Mouse (Mus musculus) midbrain, embryonic 12.5 days (tissue): ENCODE results near the gene Clrn3. TPM values are rescaled to one million over a fixed set of nuclear protein-coding genes. Genes with fewer than 3 reads are reported as not detected.

ENCODE experiments used
- microRNA counts: library from miRNA; unstranded; fragments of <30 nt; microRNA quantifications from one replicate; lab custom pipeline; 2017
- microRNA-seq: library from miRNA; unstranded; fragments of <30 nt; microRNA quantifications from one replicate; pipeline ENCODE4, GENCODE M21; 2017
- polyA plus RNA-seq: library from polyadenylated mRNA; unstranded; fragments of >200 nt; fragmentation: Nextera tagmentation; extraction: Ambion mirVana; gene quantifications from 2 replicates; pipeline ENCODE4 v1.2.1, GENCODE M21; 2016

Clrn3 gene
- polyA plus RNA-seq, 1 experiment from 2014 or later, result not detected

MicroRNAs within 50 kb of the gene (microRNA counts, 519-probe panel; counts per million panel counts)
- not detected for microRNA mmu-miR-1962 (lab: Ali Mortazavi, UCI)

Small RNA genes lying within 50 kb of the gene (microRNA-seq; reads per million reads assigned to microRNA genes)
- not detected for gene Mir1962

Other genes with a start within 250 kb of the Clrn3 start
- 0.10 and 0.13 TPM in 2 replicates for gene Foxi2, start 118.3 kb downstream of the Clrn3 start, polyA plus RNA-seq
- gene Ptpre, start 8.8 kb upstream of the Clrn3 start, polyA plus RNA-seq, result 1.4 and 1.6 TPM in 2 replicates
- gene Mki67, start 187.7 kb upstream of the Clrn3 start, polyA plus RNA-seq, result 50.9 and 54.9 TPM in 2 replicates